Mouse (Mus musculus) left cerebral cortex, postnatal 25 days (tissue): Measurements from ENCODE around the gene Zfp874a. TPM values are rescaled to one million over a fixed set of nuclear protein-coding genes. Genes with fewer than 3 reads are reported as not detected.
A peak's percentile ranks its signal among the peaks of the same experiment; 100 is the strongest.
"Not testable (repeated sequence)": the region's sequence is repeated elsewhere in the genome, so short reads cannot be mapped to it uniquely, and the experiment has no call there.

ENCODE experiments used
- DNase-seq, 2 experiments: peaks; one replicate each; pipeline ENCODE4 v3.0.0; 2022; ENCODE audit warnings: low spot score in 2 of 2, mixed read lengths in 1 of 2
- intact Hi-C: fragments of 180-260 bp; cut with DNase I; formaldehyde crosslinking; loops from one replicate; pipeline ENCODE4 v1.15.1; 2025
- total RNA-seq, 2 experiments: library from RNA; stranded (reverse); gene quantifications; 2 replicates each; pipeline ENCODE4 v1.2.3; 2021

Gene Zfp874a
- total RNA-seq, 2 experiments from 2014 or later = 10.8 to 14.1 TPM

- intact Hi-C loops = not testable (repeated sequence)
- peak in 1 of 2 experiments; percentile 17 for DNase-seq
Measured at GRCm38 (mm10) chr13:67413634-67414033, 37.8 kb downstream of the Zfp874a start.

- DNase-seq = peak; percentile 73 to 82
- intact Hi-C loops = not testable (repeated sequence)
Measured at GRCm38 (mm10) chr13:67399183-67399903, 52.1 kb downstream of the Zfp874a start, which contains the start of gene Zfp429. TSS of gene Zfp429 (minus strand) at chr13:67399819.

- DNase-seq, intact Hi-C loops: not testable (repeated sequence)
Measured at GRCm38 (mm10) chr13:67376255-67376654, 75.2 kb downstream of the Zfp874a start.

- DNase-seq = peak; percentile 60 to 71
- intact Hi-C loops = not testable (repeated sequence)
Measured at GRCm38 (mm10) chr13:67375050-67375911, 76.1 kb downstream of the Zfp874a start, which contains the start of the genes Gm28041 and Zfp456. TSS of gene Gm28041 (minus strand) at chr13:67375733. TSS of gene Zfp456 (minus strand) at chr13:67375810.

Other genes with a start within 250 kb of the Zfp874a start
- 10 to 100 TPM; 19.6 to 24.5 TPM for gene Zfp458, start 173.2 kb downstream of the Zfp874a start, total RNA-seq
- 1 to 10 TPM; 5.5 to 5.8 TPM for gene Zfp457, start 145.1 kb downstream of the Zfp874a start, total RNA-seq
- gene Zfp595, start 119.1 kb downstream of the Zfp874a start, total RNA-seq = 1 to 10 TPM; 2.6 to 3.0 TPM
- 1 to 10 TPM; 1.0 to 1.1 TPM for gene Gm28044, start 91.1 kb downstream of the Zfp874a start, total RNA-seq
- gene Zfp953, start 91.0 kb downstream of the Zfp874a start, total RNA-seq = under 1 TPM; 0.85 to 0.89 TPM
- not detected for gene Gm28041, start 75.9 kb downstream of the Zfp874a start, total RNA-seq
- gene Zfp456, start 75.8 kb downstream of the Zfp874a start, total RNA-seq = under 1 TPM; 0.87 to 0.92 TPM
- 1 to 10 TPM; 1.7 to 2.4 TPM for gene Zfp429, start 51.8 kb downstream of the Zfp874a start, total RNA-seq
- gene Zfp459, start 30.2 kb downstream of the Zfp874a start, total RNA-seq = 1 to 10 TPM; 3.6 to 9.4 TPM
- gene Zfp874b, start 32.6 kb upstream of the Zfp874a start, total RNA-seq = 10 to 100 TPM; 17.7 to 19.4 TPM
- 1 to 10 TPM; 6.0 to 8.1 TPM for gene Zfp58, start 48.9 kb upstream of the Zfp874a start, total RNA-seq
- not detected for gene Gm26965, start 74.5 kb upstream of the Zfp874a start, total RNA-seq
- 10 to 100 TPM; 20.3 to 22.9 TPM for gene Zfp87, start 74.6 kb upstream of the Zfp874a start, total RNA-seq
- gene Zfp748, start 102.2 kb upstream of the Zfp874a start, total RNA-seq = 10 to 100 TPM in 1 of 2 experiments, 1 to 10 TPM in 1; 8.3 to 10.0 TPM
- 1 to 10 TPM; 8.1 to 8.7 TPM for gene Zfp729b, start 158.1 kb upstream of the Zfp874a start, total RNA-seq
- 1 to 10 TPM; 1.2 to 1.8 TPM for gene Gm49345, start 186.1 kb upstream of the Zfp874a start, total RNA-seq
- gene Zfp729a, start 186.2 kb upstream of the Zfp874a start, total RNA-seq = 10 to 100 TPM in 1 of 2 experiments, 1 to 10 TPM in 1; 8.7 to 10.3 TPM
- 10 to 100 TPM; 25.0 to 25.9 TPM for gene Zfp738, start 235.4 kb upstream of the Zfp874a start, total RNA-seq